Mouse (Mus musculus) common myeloid progenitor, adult 5-6 weeks (primary cell): ENCODE measurements around the gene Gpalpp1. TPM values are rescaled to one million over a fixed set of nuclear protein-coding genes. Genes with fewer than 3 reads are reported as not detected.

Experiments used
- total RNA-seq: library from RNA; stranded (forward); fragments of 200-1000, 187-1606 nt; gene quantifications from 2 replicates; pipeline ENCODE4 v1.2.3, GENCODE M21; 2017

Gpalpp1 gene
- total RNA-seq, 1 experiment from 2014 or later = 39.5 TPM

Other genes with a start within 250 kb of the Gpalpp1 start
- gene Kctd4, start 155.8 kb downstream of the Gpalpp1 start, total RNA-seq = not detected in 2 replicates
- 68.0 and 73.9 TPM in 2 replicates for gene Gtf2f2, start 99.9 kb downstream of the Gpalpp1 start, total RNA-seq
- gene Nufip1, start 131 bp upstream of the Gpalpp1 start, total RNA-seq = 24.8 and 29.5 TPM in 2 replicates